Mouse (Mus musculus): ENCODE measurements around the gene Rnase2a. TPM values are rescaled to one million over a fixed set of nuclear protein-coding genes. Genes with fewer than 3 reads are reported as not detected.

Gene Rnase2a
- polyA plus RNA-seq, 1 experiment: 1.8 TPM

Other genes starting within 250 kb of the Rnase2a start
- 0.05 and 0.13 TPM in 2 replicates for gene Rnase10, start 248.4 kb downstream of the Rnase2a start, polyA plus RNA-seq (2012; rRNA removed)
- not detected in 2 replicates for gene Rnase9, start 214.2 kb downstream of the Rnase2a start, polyA plus RNA-seq (2012; rRNA removed)
- not detected in 2 replicates for gene Rnase11, start 205.9 kb downstream of the Rnase2a start, polyA plus RNA-seq (2012; rRNA removed)
- 0.31 and 0.49 TPM in 2 replicates for gene Rnase12, start 198.5 kb downstream of the Rnase2a start, polyA plus RNA-seq (2012; rRNA removed)
- 0.11 TPM in 1 of 2 replicates, not detected in the other for gene Olfr750, start 181.7 kb downstream of the Rnase2a start, polyA plus RNA-seq (2012; rRNA removed)
- 33.2 and 52.1 TPM in 2 replicates for gene Rnase4, start 165.0 kb downstream of the Rnase2a start, polyA plus RNA-seq (2012; rRNA removed)
- 5.3 and 7.5 TPM in 2 replicates for gene Ang, start 165.0 kb downstream of the Rnase2a start, polyA plus RNA-seq (2012; rRNA removed)
- gene Eddm3b, start 141.7 kb downstream of the Rnase2a start, polyA plus RNA-seq (2012; rRNA removed): not detected in 2 replicates
- 14.2 and 19.1 TPM in 2 replicates for gene Rnase6, start 132.2 kb downstream of the Rnase2a start, polyA plus RNA-seq (2012; rRNA removed)
- 5.2 and 6.4 TPM in 2 replicates for gene Rnase1, start 109.3 kb downstream of the Rnase2a start, polyA plus RNA-seq (2012; rRNA removed)
- gene Rnase2b, start 93.9 kb downstream of the Rnase2a start, polyA plus RNA-seq (2012; rRNA removed): not detected in 2 replicates
- 0.20 and 0.45 TPM in 2 replicates for gene Ang2, start 57.0 kb downstream of the Rnase2a start, polyA plus RNA-seq (2012; rRNA removed)
- gene Ear14, start 52.7 kb downstream of the Rnase2a start, polyA plus RNA-seq (2012; rRNA removed): not detected in 2 replicates
- gene Gm7247, start 105.6 kb upstream of the Rnase2a start, polyA plus RNA-seq (2012; rRNA removed): not detected in 2 replicates
- not detected in 2 replicates for gene Vmn2r88, start 154.7 kb upstream of the Rnase2a start, polyA plus RNA-seq (2012; rRNA removed)
- gene Vmn2r89, start 195.7 kb upstream of the Rnase2a start, polyA plus RNA-seq (2012; rRNA removed): not detected in 2 replicates